In genomic region chr11:94991641-94992479, GRCm38 (mm10) we compare ENCODE assay signal across 8 mouse cellular contexts. TPM values are rescaled to one million over a fixed set of nuclear protein-coding genes. Genes with fewer than 3 reads are reported as not detected.
DNase-seq lines count a peak whose midpoint lies in the region; ATAC-seq lines count a peak whose summit lies in the region.

No protein-coding gene starts in this region.

- under 1% methylated on average over 99 of the region's 99 CpGs for WGBS in heart, embryonic 10.5 days
- WGBS in macrophage (ENCODE audit: missing documents): under 1% methylated on average over 93 of the region's 99 CpGs
- under 1% methylated on average over 98 of the region's 99 CpGs for WGBS in stomach, embryonic 15.5 days

- H3K4me2 ChIP-seq in stomach, embryonic 15.5 days: peak overlapping the region; percentile 92

- H3K4me3 ChIP-seq in brown adipose tissue, adult 24 weeks (ENCODE audit: insufficient read depth, low read depth, low read length): peak overlapping the region; percentile 93
- H3K4me3 ChIP-seq in heart, embryonic 10.5 days: peak overlapping the region; percentile 94
- peak overlapping the region; percentile 70 for H3K4me3 ChIP-seq in macrophage (ENCODE audit: inconsistent target)
- H3K4me3 ChIP-seq in stomach, embryonic 15.5 days (replicated peaks): peak overlapping the region; percentile 90

- ATAC-seq in stomach, embryonic 15.5 days (ENCODE audit: insufficient read depth, low FRiP score, low read depth): no peak

- no peaks in the 10 kb centered on the region for H3K9me3 ChIP-seq in heart, embryonic 10.5 days
- H3K9me3 ChIP-seq in stomach, embryonic 15.5 days: no peaks in the 10 kb centered on the region

- peaks cover 38% of the 10 kb centered on the region for H3K4me1 ChIP-seq in brown adipose tissue, adult 24 weeks (ENCODE audit: control insufficient read depth, insufficient read depth, insufficient read length, low read length)
- peaks cover 94% of the 10 kb centered on the region for H3K4me1 ChIP-seq in heart, embryonic 10.5 days
- peaks cover 75% of the 10 kb centered on the region for H3K4me1 ChIP-seq in stomach, embryonic 15.5 days

- peak overlapping the region; percentile 91 for H3K27ac ChIP-seq in brown adipose tissue, adult 24 weeks (replicated peaks; ENCODE audit: low read depth, low read length)
- peak overlapping the region; percentile 96 for H3K27ac ChIP-seq in heart, embryonic 10.5 days
- H3K27ac ChIP-seq in macrophage: peak overlapping the region; percentile 93
- H3K27ac ChIP-seq in stomach, embryonic 15.5 days: peak overlapping the region; percentile 96

- peak overlapping the region; percentile 74 for H3K9ac ChIP-seq in stomach, embryonic 15.5 days

- DNase-seq in right cerebral cortex, postnatal 25 days: peak; percentile 69
- DNase-seq in right cerebral cortex, postnatal 36 days (ENCODE audit: low spot score in 2 of 2): no peak
- DNase-seq in heart, embryonic 10.5 days (ENCODE audit: low spot score): no peak
- peak; percentile 69 for DNase-seq in kidney, postnatal 14 days
- no peak for DNase-seq in left cerebral cortex, adult 11 months (ENCODE audit: low spot score)

- peaks cover 23% of the 10 kb centered on the region for H3K36me3 ChIP-seq in heart, embryonic 10.5 days
- peaks cover 7% of the 10 kb centered on the region; the same call in 1 of the 2 replicates for H3K36me3 ChIP-seq in macrophage (ENCODE audit: inconsistent target)
- peaks cover 7% of the 10 kb centered on the region; the same call in 1 of the 2 replicates for H3K36me3 ChIP-seq in stomach, embryonic 15.5 days

- no peaks in the 10 kb centered on the region for H3K27me3 ChIP-seq in heart, embryonic 10.5 days (ENCODE audit: insufficient read depth, poor library complexity, severe bottlenecking)
- H3K27me3 ChIP-seq in stomach, embryonic 15.5 days (replicated peaks): no peaks in the 10 kb centered on the region

- H3K79me2 ChIP-seq in macrophage (ENCODE audit: inconsistent target): peaks cover 53% of the 10 kb centered on the region

RNA-seq across cellular contexts. Expression of gene Ppp1r9b, which starts 1.0 kb away (rescaled TPM):
- 70.8 and 83.5 TPM in 2 replicates for polyA plus RNA-seq in brown adipose tissue, adult 24 weeks (2012; ENCODE audit: insufficient read depth, insufficient read length, missing spikeins)
- polyA plus RNA-seq in heart, embryonic 10.5 days (2016; fragmentation: Nextera tagmentation; extraction: Ambion mirVana): 8.5 and 12.5 TPM in 2 replicates
- 100 to 1,000 TPM in 14 of 26 experiments, 10 to 100 TPM in 12; 42.2 to 154 (median 107) TPM for total RNA-seq in macrophage (2018; cell fraction: chromatin; rRNA removed)
- total RNA-seq in macrophage (2018; cell fraction: cytosol; rRNA removed): 100 to 1,000 TPM in 25 of 26 experiments, 10 to 100 TPM in 1; 96.9 to 198 (median 152) TPM
- 100 to 1,000 TPM in 23 of 26 experiments, 10 to 100 TPM in 3; 84.9 to 292 (median 161) TPM for total RNA-seq in macrophage (2018; cell fraction: nucleus; rRNA removed)
- polyA plus RNA-seq in macrophage (2018): 88.9 to 176 TPM (median 99.7 TPM) in 3 replicates
- 10.3 TPM in 2 replicates for polyA plus RNA-seq in stomach, embryonic 15.5 days (2015; fragmentation: Nextera tagmentation; extraction: Ambion mirVana)

RNA-seq across cellular contexts. Expression of gene Sgca, which starts 15.7 kb away (rescaled TPM):
- 6.5 and 6.9 TPM in 2 replicates for polyA plus RNA-seq in brown adipose tissue, adult 24 weeks (2012; ENCODE audit: insufficient read depth, insufficient read length, missing spikeins)
- 12.5 and 25.8 TPM in 2 replicates for polyA plus RNA-seq in heart, embryonic 10.5 days (2016; fragmentation: Nextera tagmentation; extraction: Ambion mirVana)
- total RNA-seq in macrophage (2018; cell fraction: chromatin; rRNA removed): under 1 TPM in 1 of 26 experiments, not detected in 25; 0.51 TPM
- total RNA-seq in macrophage (2018; cell fraction: cytosol; rRNA removed): not detected
- 1 to 10 TPM in 2 of 26 experiments, not detected in 24; 1.5 to 1.6 TPM for total RNA-seq in macrophage (2018; cell fraction: nucleus; rRNA removed)
- polyA plus RNA-seq in macrophage (2018): not detected in 3 replicates
- 0.17 and 0.27 TPM in 2 replicates for polyA plus RNA-seq in stomach, embryonic 15.5 days (2015; fragmentation: Nextera tagmentation; extraction: Ambion mirVana)

RNA-seq across cellular contexts. Expression of gene Samd14, which starts 17.8 kb away (rescaled TPM):
- polyA plus RNA-seq in brown adipose tissue, adult 24 weeks (2012; ENCODE audit: insufficient read depth, insufficient read length, missing spikeins): 0.59 and 0.67 TPM in 2 replicates
- polyA plus RNA-seq in heart, embryonic 10.5 days (2016; fragmentation: Nextera tagmentation; extraction: Ambion mirVana): 15.1 and 18.8 TPM in 2 replicates
- total RNA-seq in macrophage (2018; cell fraction: chromatin; rRNA removed): 1 to 10 TPM in 1 of 26 experiments, under 1 TPM in 3, not detected in 22; 0.22 to 2.7 (median 0.32) TPM
- total RNA-seq in macrophage (2018; cell fraction: cytosol; rRNA removed): under 1 TPM in 11 of 26 experiments, not detected in 15; under 0.01 to 0.13 (median 0.06) TPM
- under 1 TPM in 7 of 26 experiments, not detected in 19; 0.15 to 0.89 (median 0.19) TPM for total RNA-seq in macrophage (2018; cell fraction: nucleus; rRNA removed)
- polyA plus RNA-seq in macrophage (2018): 0.06 TPM in 2 of 3 replicates, not detected in the other
- polyA plus RNA-seq in stomach, embryonic 15.5 days (2015; fragmentation: Nextera tagmentation; extraction: Ambion mirVana): 19.8 and 21.1 TPM in 2 replicates

RNA-seq across cellular contexts. Expression of gene Hils1, which starts 24.5 kb away (rescaled TPM):
- not detected in 2 replicates for polyA plus RNA-seq in brown adipose tissue, adult 24 weeks (2012; ENCODE audit: insufficient read depth, insufficient read length, missing spikeins)
- 0.22 TPM in 1 of 2 replicates, not detected in the other for polyA plus RNA-seq in heart, embryonic 10.5 days (2016; fragmentation: Nextera tagmentation; extraction: Ambion mirVana)
- total RNA-seq in macrophage (2018; cell fraction: chromatin; rRNA removed): not detected
- not detected for total RNA-seq in macrophage (2018; cell fraction: cytosol; rRNA removed)
- not detected for total RNA-seq in macrophage (2018; cell fraction: nucleus; rRNA removed)
- polyA plus RNA-seq in macrophage (2018): not detected in 3 replicates
- not detected in 2 replicates for polyA plus RNA-seq in stomach, embryonic 15.5 days (2015; fragmentation: Nextera tagmentation; extraction: Ambion mirVana)

RNA-seq across cellular contexts. Expression of gene Pdk2, which starts 49.3 kb away (rescaled TPM):
- polyA plus RNA-seq in brown adipose tissue, adult 24 weeks (2012; ENCODE audit: insufficient read depth, insufficient read length, missing spikeins): 224 and 274 TPM in 2 replicates
- 27.4 and 41.1 TPM in 2 replicates for polyA plus RNA-seq in heart, embryonic 10.5 days (2016; fragmentation: Nextera tagmentation; extraction: Ambion mirVana)
- total RNA-seq in macrophage (2018; cell fraction: chromatin; rRNA removed): 10 to 100 TPM in 1 of 26 experiments, 1 to 10 TPM in 14, under 1 TPM in 6, not detected in 5; 0.30 to 11.0 (median 3.0) TPM
- total RNA-seq in macrophage (2018; cell fraction: cytosol; rRNA removed): 10 to 100 TPM in 8 of 26 experiments, 1 to 10 TPM in 18; 3.2 to 13.4 (median 5.8) TPM
- 10 to 100 TPM in 1 of 26 experiments, 1 to 10 TPM in 22, under 1 TPM in 3; 0.81 to 10.7 (median 2.4) TPM for total RNA-seq in macrophage (2018; cell fraction: nucleus; rRNA removed)
- polyA plus RNA-seq in macrophage (2018): 4.2 to 14.2 TPM (median 9.9 TPM) in 3 replicates
- polyA plus RNA-seq in stomach, embryonic 15.5 days (2015; fragmentation: Nextera tagmentation; extraction: Ambion mirVana): 30.2 and 35.1 TPM in 2 replicates

Comparison
In these comparisons a context has a peak if more than half of its experiments do, and no peak if none do; other contexts are left out.
1. DNase-seq: peak in right cerebral cortex, postnatal 25 days (single experiment) and kidney, postnatal 14 days (single experiment); none in right cerebral cortex, postnatal 36 days (0 of 2), heart, embryonic 10.5 days (single experiment) and left cerebral cortex, adult 11 months (single experiment).
2. Peak in every context shown above with its lines, with median percentiles within 50 percentile points of each other: H3K27ac ChIP-seq and H3K4me3 ChIP-seq.